Mouse (Mus musculus) thymus, adult 2 months (tissue): ENCODE results near the gene Rasa4.

Experiments
- CTCF ChIP-seq: fragments of 200-500 bp; IDR thresholded peaks from 2 replicates; pipeline ENCODE4 v1.5.1; 2012; ENCODE audit warnings: mild to moderate bottlenecking, control low read depth, low read length, moderate library complexity, borderline replicate concordance; ENCODE audit not compliant: control insufficient read depth, poor library complexity, insufficient read depth; ENCODE audit errors: extremely low read depth
- POLR2A ChIP-seq: fragments of 200-500 bp; IDR thresholded peaks from 2 replicates; pipeline ENCODE4 v1.6.1; 2012; ENCODE audit warnings: mild to moderate bottlenecking, low read length, control low read depth, moderate library complexity; ENCODE audit not compliant: control insufficient read depth, poor library complexity, insufficient read depth; ENCODE audit errors: extremely low read depth

- no peak for TF ChIP-seq CTCF
- no peak for TF ChIP-seq POLR2A
Measured at GRCm38 (mm10) chr5:136108486-136108885, 24.8 kb downstream of the Rasa4 start.
